In the genomic region with DNA sequence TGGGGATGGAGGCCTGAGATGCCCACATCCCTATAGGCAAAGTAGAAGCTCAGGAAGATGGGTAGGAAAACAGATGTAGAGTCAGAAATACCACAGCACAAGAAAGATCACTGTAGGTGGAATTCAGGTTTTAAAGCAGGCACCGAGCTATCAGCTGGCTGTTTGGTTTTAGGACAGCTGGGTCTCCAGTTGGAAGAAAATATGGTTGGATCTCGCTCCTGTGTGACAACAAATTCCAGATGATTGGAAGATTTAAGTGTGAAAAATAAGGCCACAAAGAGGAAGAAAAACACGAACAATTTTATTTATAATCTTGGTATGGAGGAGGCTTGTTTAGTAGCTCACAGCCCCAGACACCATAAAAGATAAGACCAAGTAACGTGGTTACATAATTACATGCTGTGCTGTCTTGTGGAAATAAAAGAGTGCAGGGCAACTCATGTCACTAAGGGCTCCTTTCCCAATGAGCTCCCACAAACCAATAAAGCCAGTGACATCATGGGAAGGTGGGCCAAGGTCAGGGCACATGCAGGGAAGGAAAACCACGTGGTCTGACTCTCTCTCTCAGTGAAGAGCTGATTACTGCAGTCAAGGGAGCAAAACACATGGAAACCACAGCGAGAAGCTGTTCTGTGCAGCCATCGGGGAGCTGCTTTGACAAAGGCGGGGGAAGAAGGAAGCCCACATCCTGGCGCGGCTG, we compare ENCODE assay signal across 9 mouse cellular contexts. TPM values are rescaled to one million over a fixed set of nuclear protein-coding genes. Genes with fewer than 3 reads are reported as not detected.
A peak's percentile ranks its signal among the peaks of the same experiment; 100 is the strongest.
DNase-seq lines count a peak whose midpoint lies in the region; ATAC-seq lines count a peak whose summit lies in the region.
"Had no signal": no experiment of that assay in that cellular context is flagged by ENCODE, and none has a peak within 500 bp of the region (broad histone marks: within the 10 kb centered on the region; RNA-seq: fewer than 3 reads in every experiment).

No protein-coding gene starts in this region.

- H3K27me3 ChIP-seq in neural tube, embryonic 15.5 days (replicated peaks), result 0 out of 2 replicates have a peak, but pooled peaks cover 3% of the 10 kb centered on the region

- H3K9me3 ChIP-seq in neural tube, embryonic 15.5 days (replicated peaks), result no peaks in the 10 kb centered on the region
- H3K9me3 ChIP-seq: limb, embryonic 13.5 days had no signal

- peak; percentile 16 for DNase-seq in embryo, embryonic 10 days (ENCODE audit: low spot score)
- no peak for DNase-seq in embryo, embryonic 10.5 days (ENCODE audit: low spot score)
- no peak for DNase-seq in neural tube, embryonic 10.5 days (ENCODE audit: extremely low spot score, low spot score)
- peak; percentile 37 to 56 for DNase-seq in heart, postnatal 36 days
- peak; percentile 83 for DNase-seq in telencephalon, adult 2 months (ENCODE audit: low read depth, low spot score)
- no peak for DNase-seq in lung, postnatal 14 days
- no peak for DNase-seq in liver

- H3K36me3 ChIP-seq in neural tube, embryonic 15.5 days, result no peaks in the 10 kb centered on the region
- H3K36me3 ChIP-seq: limb, embryonic 13.5 days had no signal

- H3K9ac ChIP-seq in neural tube, embryonic 15.5 days (replicated peaks), result no peak overlapping the region
- H3K9ac ChIP-seq: limb, embryonic 13.5 days had no signal

- H3K4me1 ChIP-seq in neural tube, embryonic 15.5 days, result peaks cover 22% of the 10 kb centered on the region

- H3K4me3 ChIP-seq in neural tube, embryonic 15.5 days (replicated peaks), result no peak overlapping the region
- H3K4me3 ChIP-seq: limb, embryonic 13.5 days had no signal

- peak overlapping the region; percentile 5; the same call in 1 of the 2 replicates for H3K27ac ChIP-seq in neural tube, embryonic 15.5 days (replicated peaks)
- H3K27ac ChIP-seq: limb, embryonic 13.5 days had no signal

- intact Hi-C loops in heart, postnatal 36 days (cut with DNase I), result no loop called here

- ATAC-seq in neural tube, embryonic 15.5 days (ENCODE audit: low FRiP score), result no peak

- H3K4me2 ChIP-seq in neural tube, embryonic 15.5 days, result no peak overlapping the region
- H3K4me2 ChIP-seq: limb, embryonic 13.5 days had no signal

- 37% methylated on average over 10 of the region's 10 CpGs for WGBS in neural tube, embryonic 15.5 days

RNA-seq across cellular contexts. Expression of a gene that starts 4.7 kb away (rescaled TPM):
- 6.0 and 7.3 TPM in 2 replicates for polyA plus RNA-seq in neural tube, embryonic 15.5 days (2015; fragmentation: Nextera tagmentation; extraction: Ambion mirVana)
- 1 to 10 TPM; 2.5 to 4.9 TPM for total RNA-seq in heart, postnatal 36 days (2021)

RNA-seq across cellular contexts. Expression of a gene that starts 42.2 kb away (rescaled TPM):
- polyA plus RNA-seq in neural tube, embryonic 15.5 days (2015; fragmentation: Nextera tagmentation; extraction: Ambion mirVana), result 99.3 and 104 TPM in 2 replicates
- total RNA-seq in heart, postnatal 36 days (2021), result 10 to 100 TPM; 30.6 to 33.2 TPM

Comparison
In these comparisons a context has a peak if more than half of its experiments do, and no peak if none do; other contexts are left out.
1. DNase-seq: peak in embryo, embryonic 10 days (single experiment), heart, postnatal 36 days (2 of 2) and telencephalon, adult 2 months (single experiment); none in embryo, embryonic 10.5 days (single experiment), neural tube, embryonic 10.5 days (single experiment), lung, postnatal 14 days (single experiment) and liver (single experiment).